Mouse (Mus musculus) liver, adult 2 months (tissue): ENCODE data around the gene Cnih1.
"Not testable (repeated sequence)": the region's sequence is repeated elsewhere in the genome, so short reads cannot be mapped to it uniquely, and the experiment has no call there.

Source experiments
- CTCF ChIP-seq: fragments of 200-500 bp; IDR thresholded peaks from 2 replicates; pipeline ENCODE4 v1.5.1; 2011; ENCODE audit warnings: low read depth, low read length, control low read depth
- POLR2A ChIP-seq: fragments of 200-500 bp; IDR thresholded peaks from 2 replicates; pipeline ENCODE4 v1.6.1; 2011; ENCODE audit warnings: low read length, control low read depth; ENCODE audit not compliant: insufficient read depth; ENCODE audit errors: extremely low read depth

GRCm38 (mm10) chr14:46754371-46754770, 33.8 kb downstream of the Cnih1 start:
- not testable (repeated sequence) for TF ChIP-seq CTCF, POLR2A
